Mouse (Mus musculus): ENCODE results near the gene Cyp2c37. TPM values are rescaled to one million over a fixed set of nuclear protein-coding genes. Genes with fewer than 3 reads are reported as not detected.
"Not testable (repeated sequence)": the region's sequence is repeated elsewhere in the genome, so short reads cannot be mapped to it uniquely, and the experiment has no call there.

Gene Cyp2c37
- polyA plus RNA-seq (2016; fragmentation: Nextera tagmentation; extraction: Ambion mirVana) = not detected in 2 replicates

GRCm38 (mm10) chr19:39992140-39992539 lies at the start of gene Cyp2c37:
TSS of gene Cyp2c37 (plus strand) at chr19:39992424.
- 96% methylated on average over 1 of the region's 1 CpGs for WGBS
- H3K4me1 ChIP-seq; H3K9me3 ChIP-seq (replicated peaks): not testable (repeated sequence)

GRCm38 (mm10) chr19:39960861-39961260 lies 31.4 kb upstream of the Cyp2c37 start:
- not testable (repeated sequence) for H3K4me1 ChIP-seq; H3K27ac ChIP-seq; H3K27me3 ChIP-seq (ENCODE audit: low read depth, poor library complexity, severe bottlenecking); H3K36me3 ChIP-seq; H3K4me3 ChIP-seq; H3K9me3 ChIP-seq (replicated peaks); DNase-seq (ENCODE audit: low spot score)

More at GRCm38 (mm10) chr19:39992140-39992539, at the start of gene Cyp2c37:
- DNase-seq (ENCODE audit: low spot score); H3K4me3 ChIP-seq; H3K36me3 ChIP-seq; H3K27ac ChIP-seq; H3K27me3 ChIP-seq (ENCODE audit: low read depth, poor library complexity, severe bottlenecking): not testable (repeated sequence)

- 91% methylated on average over 3 of the region's 3 CpGs for WGBS
- not testable (repeated sequence) for H3K4me1 ChIP-seq; H3K36me3 ChIP-seq; H3K9me3 ChIP-seq (replicated peaks); H3K27me3 ChIP-seq (ENCODE audit: low read depth, poor library complexity, severe bottlenecking); H3K27ac ChIP-seq; H3K4me3 ChIP-seq; DNase-seq (ENCODE audit: low spot score)
These were observed 21.1 kb upstream of the Cyp2c37 start for GRCm38 (mm10) chr19:39971096-39971495.

GRCm38 (mm10) chr19:39989471-39989870 lies 2.8 kb upstream of the Cyp2c37 start:
- Histone ChIP-seq H3K27me3 (ENCODE audit: low read depth, poor library complexity, severe bottlenecking) (no peaks in the 10 kb centered on the region), H3K4me1 (no peaks in the 10 kb centered on the region), H3K4me3 (no peak overlapping the region), H3K9me3 (replicated peaks) (no peaks in the 10 kb centered on the region), H3K27ac (no peak overlapping the region), H3K36me3 (no peaks in the 10 kb centered on the region)
- WGBS = 81% methylated on average over 2 of the region's 2 CpGs
- DNase-seq (ENCODE audit: low spot score) = no peak

Other genes with a start within 250 kb of the Cyp2c37 start
- gene Cyp2c40, start 179.6 kb upstream of the Cyp2c37 start, polyA plus RNA-seq (2016; fragmentation: Nextera tagmentation; extraction: Ambion mirVana) = not detected in 2 replicates
- gene Cyp2c69, start 105.6 kb upstream of the Cyp2c37 start, polyA plus RNA-seq (2016; fragmentation: Nextera tagmentation; extraction: Ambion mirVana) = not detected in 2 replicates
- gene Cyp2c54, start 81.4 kb downstream of the Cyp2c37 start, polyA plus RNA-seq (2016; fragmentation: Nextera tagmentation; extraction: Ambion mirVana) = not detected in 2 replicates
- not detected in 2 replicates for gene Cyp2c50, start 97.3 kb downstream of the Cyp2c37 start, polyA plus RNA-seq (2016; fragmentation: Nextera tagmentation; extraction: Ambion mirVana)
- gene Cyp2c70, start 194.9 kb downstream of the Cyp2c37 start, polyA plus RNA-seq (2016; fragmentation: Nextera tagmentation; extraction: Ambion mirVana) = not detected in 2 replicates